Mouse (Mus musculus): ENCODE data around the gene Afmid. TPM values are rescaled to one million over a fixed set of nuclear protein-coding genes. Genes with fewer than 3 reads are reported as not detected.

Gene Afmid
- polyA plus RNA-seq, 1 experiment from 2014 or later, result 12.7 TPM

GRCm38 (mm10) chr11:117870688-117871365, 45.1 kb downstream of the Afmid start:
- H3K27me3 ChIP-seq (replicated peaks), result peaks cover 9% of the 10 kb centered on the region
- H3K4me1 ChIP-seq, result peaks cover 34% of the 10 kb centered on the region
- H3K36me3 ChIP-seq, result no peaks in the 10 kb centered on the region
- no peak overlapping the region for H3K4me2 ChIP-seq
- ATAC-seq (ENCODE audit: extremely low read depth, insufficient number of reproducible peaks, low FRiP score, low TSS enrichment), result no peak
- 0 out of 2 replicates have a peak overlapping the region, but pooled peaks have one; percentile 50 for H3K9ac ChIP-seq
- no peak overlapping the region for H3K4me3 ChIP-seq
- no peaks in the 10 kb centered on the region for H3K9me3 ChIP-seq
- H3K27ac ChIP-seq (replicated peaks), result no peak overlapping the region
- 34% methylated on average over 12 of the region's 12 CpGs for WGBS

- 78% methylated on average over 5 of the region's 5 CpGs for WGBS
Observed at GRCm38 (mm10) chr11:117871376-117871775, 45.7 kb downstream of the Afmid start.

GRCm38 (mm10) chr11:117871911-117872584, 46.3 kb downstream of the Afmid start:
- ATAC-seq (ENCODE audit: extremely low read depth, insufficient number of reproducible peaks, low FRiP score, low TSS enrichment), result no peak
- no peak overlapping the region for H3K9ac ChIP-seq
- no peak overlapping the region for H3K27ac ChIP-seq (replicated peaks)
- peaks cover 44% of the 10 kb centered on the region for H3K4me1 ChIP-seq
- peak overlapping the region; percentile 94; the same call in 1 of the 2 replicates for H3K4me2 ChIP-seq
- no peaks in the 10 kb centered on the region for H3K9me3 ChIP-seq
- no peak overlapping the region for H3K4me3 ChIP-seq
- 59% methylated on average over 12 of the region's 12 CpGs for WGBS
- no peaks in the 10 kb centered on the region for H3K36me3 ChIP-seq
- H3K27me3 ChIP-seq (replicated peaks), result peaks cover 9% of the 10 kb centered on the region

More at GRCm38 (mm10) chr11:117871376-117871775, 45.7 kb downstream of the Afmid start:
- Histone ChIP-seq H3K9ac (no peak overlapping the region), H3K4me3 (no peak overlapping the region), H3K27ac (replicated peaks) (no peak overlapping the region), H3K36me3 (no peaks in the 10 kb centered on the region), H3K4me2 (no peak overlapping the region), H3K27me3 (replicated peaks) (peaks cover 9% of the 10 kb centered on the region), H3K4me1 (peaks cover 37% of the 10 kb centered on the region), H3K9me3 (no peaks in the 10 kb centered on the region)
- ATAC-seq (ENCODE audit: extremely low read depth, insufficient number of reproducible peaks, low FRiP score, low TSS enrichment), result no peak

- H3K9ac ChIP-seq, result peak within 1 kb of the TSS; percentile 85
- 2% methylated on average over 51 of the region's 51 CpGs for WGBS
- no peaks in the 10 kb centered on the region for H3K36me3 ChIP-seq
- peak within 1 kb of the TSS; percentile 40; the same call in 1 of the 2 replicates for H3K27ac ChIP-seq (replicated peaks)
- peaks cover 54% of the 10 kb centered on the region for H3K4me1 ChIP-seq
- no peaks in the 10 kb centered on the region for H3K9me3 ChIP-seq
- peaks cover 9% of the 10 kb centered on the region for H3K27me3 ChIP-seq (replicated peaks)
- ATAC-seq (ENCODE audit: extremely low read depth, insufficient number of reproducible peaks, low FRiP score, low TSS enrichment), result peak; percentile 33; the same call in 1 of the 2 replicates
- peak within 1 kb of the TSS; percentile 74 for H3K4me3 ChIP-seq
- peak within 1 kb of the TSS; percentile 94 for H3K4me2 ChIP-seq
Observed at GRCm38 (mm10) chr11:117872861-117873608, 47.3 kb downstream of the Afmid start, which contains the start of gene Tha1. Gene Tha1 (minus strand): TSS chr11:117873481.

GRCm38 (mm10) chr11:117874419-117874818, 48.7 kb downstream of the Afmid start:
- no peaks in the 10 kb centered on the region for H3K36me3 ChIP-seq
- peaks cover 68% of the 10 kb centered on the region for H3K4me1 ChIP-seq
- no peak overlapping the region for H3K4me3 ChIP-seq
- H3K27ac ChIP-seq (replicated peaks), result no peak overlapping the region
- H3K9me3 ChIP-seq, result no peaks in the 10 kb centered on the region
- no peak for ATAC-seq (ENCODE audit: extremely low read depth, insufficient number of reproducible peaks, low FRiP score, low TSS enrichment)
- no peak overlapping the region for H3K9ac ChIP-seq
- peaks cover 9% of the 10 kb centered on the region for H3K27me3 ChIP-seq (replicated peaks)
- 65% methylated on average over 4 of the region's 4 CpGs for WGBS
- no peak overlapping the region for H3K4me2 ChIP-seq

- Histone ChIP-seq H3K4me1 (peaks cover 68% of the 10 kb centered on the region), H3K9ac (peak overlapping the region; percentile 65), H3K27ac (replicated peaks) (peak overlapping the region; percentile 71)
Observed at GRCm38 (mm10) chr11:117875681-117876080, 50.0 kb downstream of the Afmid start.

GRCm38 (mm10) chr11:117877917-117878745, 52.4 kb downstream of the Afmid start:
- Histone ChIP-seq H3K9me3 (no peaks in the 10 kb centered on the region), H3K4me2 (peak overlapping the region; percentile 54), H3K4me1 (peaks cover 77% of the 10 kb centered on the region), H3K36me3 (no peaks in the 10 kb centered on the region), H3K27me3 (replicated peaks) (no peaks in the 10 kb centered on the region), H3K9ac (peak overlapping the region; percentile 65), H3K4me3 (peak overlapping the region; percentile 29), H3K27ac (replicated peaks) (peak overlapping the region; percentile 29)
- ATAC-seq (ENCODE audit: extremely low read depth, insufficient number of reproducible peaks, low FRiP score, low TSS enrichment), result no peak; the same call in 1 of the 2 replicates
- WGBS, result 13% methylated on average over 13 of the region's 13 CpGs

More at GRCm38 (mm10) chr11:117875681-117876080, 50.0 kb downstream of the Afmid start:
- 7% methylated on average over 6 of the region's 6 CpGs for WGBS
- peak overlapping the region; percentile 29; the same call in 1 of the 2 replicates for H3K4me2 ChIP-seq
- ATAC-seq (ENCODE audit: extremely low read depth, insufficient number of reproducible peaks, low FRiP score, low TSS enrichment), result no peak
- no peak overlapping the region for H3K4me3 ChIP-seq
- H3K27me3 ChIP-seq (replicated peaks), result peaks cover 9% of the 10 kb centered on the region
- no peaks in the 10 kb centered on the region for H3K36me3 ChIP-seq
- H3K9me3 ChIP-seq, result no peaks in the 10 kb centered on the region

GRCm38 (mm10) chr11:117878892-117879291, 53.2 kb downstream of the Afmid start:
- ATAC-seq (ENCODE audit: extremely low read depth, insufficient number of reproducible peaks, low FRiP score, low TSS enrichment), result no peak
- 36% methylated on average over 8 of the region's 8 CpGs for WGBS
- Histone ChIP-seq H3K9ac (peak overlapping the region; percentile 65), H3K4me3 (peak overlapping the region; percentile 29; the same call in 1 of the 2 replicates), H3K36me3 (no peaks in the 10 kb centered on the region), H3K27ac (replicated peaks) (peak overlapping the region; percentile 29), H3K27me3 (replicated peaks) (peaks cover 3% of the 10 kb centered on the region; the same call in 1 of the 2 replicates), H3K4me1 (peaks cover 74% of the 10 kb centered on the region), H3K4me2 (peak overlapping the region; percentile 54), H3K9me3 (no peaks in the 10 kb centered on the region)

GRCm38 (mm10) chr11:117879676-117880075, 54.0 kb downstream of the Afmid start:
- Histone ChIP-seq H3K27me3 (replicated peaks) (peaks cover 7% of the 10 kb centered on the region; the same call in 1 of the 2 replicates), H3K4me3 (no peak overlapping the region), H3K9ac (no peak overlapping the region), H3K36me3 (no peaks in the 10 kb centered on the region), H3K4me1 (peaks cover 72% of the 10 kb centered on the region), H3K9me3 (no peaks in the 10 kb centered on the region), H3K27ac (replicated peaks) (no peak overlapping the region), H3K4me2 (no peak overlapping the region)
- no peak for ATAC-seq (ENCODE audit: extremely low read depth, insufficient number of reproducible peaks, low FRiP score, low TSS enrichment)
- WGBS, result 78% methylated on average over 6 of the region's 6 CpGs

- Histone ChIP-seq H3K9ac (no peak overlapping the region), H3K9me3 (no peaks in the 10 kb centered on the region), H3K27me3 (replicated peaks) (peaks cover 7% of the 10 kb centered on the region; the same call in 1 of the 2 replicates), H3K4me3 (no peak overlapping the region), H3K36me3 (no peaks in the 10 kb centered on the region), H3K4me1 (peaks cover 64% of the 10 kb centered on the region), H3K27ac (replicated peaks) (no peak overlapping the region), H3K4me2 (no peak overlapping the region)
- WGBS, result 79% methylated on average over 9 of the region's 9 CpGs
- no peak for ATAC-seq (ENCODE audit: extremely low read depth, insufficient number of reproducible peaks, low FRiP score, low TSS enrichment)
Observed at GRCm38 (mm10) chr11:117880336-117880976, 54.7 kb downstream of the Afmid start.

Data from heart, embryonic 13.5 days (tissue).